Mouse (Mus musculus) CH12.LX (cell line): ENCODE data around the gene Ier3. TPM values are rescaled to one million over a fixed set of nuclear protein-coding genes. Genes with fewer than 3 reads are reported as not detected.

Experiments used
- DNase-seq: peaks from one replicate; pipeline ENCODE4 v3.0.0-alpha.2; 2013; ENCODE audit errors: extremely low read depth
- H3K27ac ChIP-seq: 2 replicates; pipeline ENCODE4 v1.5.1; 2012; ENCODE audit warnings: low read depth, mild to moderate bottlenecking, control low read depth, moderate library complexity; ENCODE audit not compliant: insufficient read depth
- H3K27me3 ChIP-seq: replicated peaks from 2 replicates; pipeline ENCODE3; 2012; ENCODE audit warnings: inconsistent platforms
- H3K36me3 ChIP-seq, 2 experiments: replicated peaks in 1 of 2; 2 replicates each; pipeline versions ENCODE3 to v1.6.1; 2012; ENCODE audit warnings: inconsistent platforms in 1 of 2, low read length in 1 of 2, mild to moderate bottlenecking in 1 of 2, mixed read lengths in 1 of 2, moderate library complexity in 1 of 2; ENCODE audit not compliant: control insufficient read depth in 1 of 2, insufficient read depth in 1 of 2
- H3K4me1 ChIP-seq, 2 experiments: 2 replicates each; pipeline ENCODE4 v1.6.1; 2012; ENCODE audit warnings: inconsistent platforms in 1 of 2, moderate library complexity in 1 of 2; ENCODE audit not compliant: insufficient read depth in 2 of 2, control insufficient read depth in 1 of 2
- H3K4me2 ChIP-seq: 2 replicates; pipeline ENCODE4 v1.6.1; 2012; ENCODE audit warnings: low read depth, mild to moderate bottlenecking, control low read depth; ENCODE audit not compliant: poor library complexity, insufficient read depth, severe bottlenecking
- H3K4me3 ChIP-seq, 3 experiments: fragments of 150-350 bp in 1 of 3; sonication (generic) in 1 of 3; replicated peaks in 1 of 3; 2 replicates each; pipeline versions ENCODE3 to v1.5.1; 2011 to 2012; ENCODE audit warnings: low read depth in 2 of 3, low read length in 2 of 3, mild to moderate bottlenecking in 2 of 3, moderate library complexity in 2 of 3, control low read depth in 1 of 3, improper control_type of control experiment in 1 of 3, inconsistent platforms in 1 of 3, mixed read lengths in 1 of 3; ENCODE audit not compliant: poor library complexity in 1 of 3
- H3K79me2 ChIP-seq: replicated peaks from 2 replicates; pipeline ENCODE4 v1.6.1; 2012; ENCODE audit warnings: mild to moderate bottlenecking, moderate library complexity; ENCODE audit not compliant: control insufficient read depth, poor library complexity, insufficient read depth, severe bottlenecking; ENCODE audit errors: extremely low read depth
- H3K9ac ChIP-seq: 2 replicates; pipeline ENCODE4 v1.6.1; 2012; ENCODE audit warnings: low read depth, mild to moderate bottlenecking, control low read depth, moderate library complexity; ENCODE audit not compliant: insufficient read depth
- H3K9me3 ChIP-seq: replicated peaks from 2 replicates; pipeline ENCODE3; 2012; ENCODE audit warnings: low read length, inconsistent platforms, mixed read lengths
- CHD1 ChIP-seq: IDR thresholded peaks from 2 replicates; pipeline ENCODE4 v1.6.1; 2012; ENCODE audit warnings: low read depth, low read length, improper control_type of control experiment, inconsistent platforms
- CTCF ChIP-seq, 2 experiments: IDR thresholded peaks in 1 of 2; conservative IDR thresholded peaks in 1 of 2; 2 replicates each; pipeline ENCODE4 v1.5.1; 2011 to 2012; ENCODE audit warnings: low read depth in 2 of 2, low read length in 2 of 2, improper control_type of control experiment in 1 of 2, inconsistent platforms in 1 of 2, mild to moderate bottlenecking in 1 of 2, moderate library complexity in 1 of 2
- E2F4 ChIP-seq: IDR thresholded peaks from 2 replicates; pipeline ENCODE4 v1.6.1; 2011; ENCODE audit warnings: low read depth, low read length, improper control_type of control experiment; ENCODE audit not compliant: insufficient replicate concordance
- EP300 ChIP-seq: IDR thresholded peaks from 2 replicates; pipeline ENCODE4 v1.6.1; 2011; ENCODE audit warnings: low read length, improper control_type of control experiment
- ETS1 ChIP-seq: conservative IDR thresholded peaks from 2 replicates; pipeline ENCODE4 v1.6.1; 2012; ENCODE audit warnings: low read depth, mild to moderate bottlenecking, inconsistent platforms, low read length, improper control_type of control experiment, moderate library complexity
- GABPA ChIP-seq: IDR thresholded peaks from 2 replicates; pipeline ENCODE4 v1.6.1; 2012; ENCODE audit warnings: low read depth, low read length, improper control_type of control experiment, inconsistent platforms; ENCODE audit not compliant: insufficient replicate concordance
- IRF4 ChIP-seq: IDR thresholded peaks from 2 replicates; pipeline ENCODE4 v1.6.1; 2014; ENCODE audit warnings: low read depth, mild to moderate bottlenecking, inconsistent platforms, low read length, improper control_type of control experiment
- JUN ChIP-seq: IDR thresholded peaks from 2 replicates; pipeline ENCODE4 v1.6.1; 2011; ENCODE audit warnings: low read depth, mild to moderate bottlenecking, low read length, improper control_type of control experiment, moderate library complexity; ENCODE audit not compliant: insufficient read depth
- KAT2A ChIP-seq: IDR thresholded peaks from 2 replicates; pipeline ENCODE4 v1.6.1; 2012; ENCODE audit warnings: low read length, improper control_type of control experiment, inconsistent platforms; ENCODE audit not compliant: insufficient replicate concordance
- MAFK ChIP-seq: IDR thresholded peaks from 2 replicates; pipeline ENCODE4 v1.6.1; 2011; ENCODE audit warnings: low read length, improper control_type of control experiment; ENCODE audit not compliant: insufficient replicate concordance
- MAX ChIP-seq: IDR thresholded peaks from 2 replicates; pipeline ENCODE4 v1.6.1; 2011; ENCODE audit warnings: low read length, improper control_type of control experiment
- MAZ ChIP-seq: IDR thresholded peaks from 2 replicates; pipeline ENCODE4 v1.6.1; 2012; ENCODE audit warnings: low read depth, mild to moderate bottlenecking, inconsistent platforms, low read length, improper control_type of control experiment, moderate library complexity
- MEF2A ChIP-seq: IDR thresholded peaks from 2 replicates; pipeline ENCODE4 v1.6.1; 2014; ENCODE audit warnings: low read depth, mild to moderate bottlenecking, inconsistent platforms, low read length, improper control_type of control experiment, borderline replicate concordance
- NELFE ChIP-seq: IDR thresholded peaks from 2 replicates; pipeline ENCODE4 v1.6.1; 2011; ENCODE audit warnings: low read depth, low read length, improper control_type of control experiment
- NRF1 ChIP-seq: IDR thresholded peaks from 2 replicates; pipeline ENCODE4 v1.6.1; 2014; ENCODE audit warnings: low read depth, mild to moderate bottlenecking, inconsistent platforms, low read length, improper control_type of control experiment, moderate library complexity
- PAX5 ChIP-seq: IDR thresholded peaks from 2 replicates; pipeline ENCODE4 v1.6.1; 2012; ENCODE audit warnings: low read length, inconsistent platforms, mixed read lengths
- RCOR1 ChIP-seq: conservative IDR thresholded peaks from 2 replicates; pipeline ENCODE4 v1.6.1; 2012; ENCODE audit warnings: low read depth, mild to moderate bottlenecking, inconsistent platforms, low read length, improper control_type of control experiment
- SMC3 ChIP-seq: IDR thresholded peaks from 2 replicates; pipeline ENCODE4 v1.6.1; 2011; ENCODE audit warnings: low read depth, low read length, improper control_type of control experiment
- TCF12 ChIP-seq: IDR thresholded peaks from 2 replicates; pipeline ENCODE4 v1.6.1; 2014; ENCODE audit warnings: low read depth, mild to moderate bottlenecking, inconsistent platforms, low read length, improper control_type of control experiment
- USF1 ChIP-seq: IDR thresholded peaks from 2 replicates; pipeline ENCODE4 v1.6.1; 2014; ENCODE audit warnings: low read depth, mild to moderate bottlenecking, inconsistent platforms, low read length, improper control_type of control experiment
- USF2 ChIP-seq: conservative IDR thresholded peaks from 2 replicates; pipeline ENCODE4 v1.6.1; 2011; ENCODE audit warnings: low read depth, low read length, improper control_type of control experiment
- ZC3H11A ChIP-seq: IDR thresholded peaks from 2 replicates; pipeline ENCODE4 v1.6.1; 2012; ENCODE audit warnings: low read depth, mild to moderate bottlenecking, inconsistent platforms, low read length, improper control_type of control experiment
- ZKSCAN1 ChIP-seq: IDR thresholded peaks from 2 replicates; pipeline ENCODE4 v1.6.1; 2012; ENCODE audit warnings: low read depth, inconsistent platforms, low read length, improper control_type of control experiment, borderline replicate concordance
- ZMIZ1 ChIP-seq: IDR thresholded peaks from 2 replicates; pipeline ENCODE4 v1.6.1; 2012; ENCODE audit warnings: low read depth, mild to moderate bottlenecking, inconsistent platforms, low read length, improper control_type of control experiment
- ZNF384 ChIP-seq: IDR thresholded peaks from 2 replicates; pipeline ENCODE4 v1.6.1; 2012; ENCODE audit warnings: low read depth, low read length, improper control_type of control experiment, inconsistent platforms
- dilution Hi-C: fragments of 300-500 bp; cut with MboI; formaldehyde crosslinking; loops from 2 replicates; pipeline ENCODE4 v1.14.3; 2020; ENCODE audit warnings: low sequenced_read_pairs; ENCODE audit not compliant: extremely low pct_unique_long_range_greater_than_20kb, extremely low pct_ligation_motif_present
- in situ Hi-C: fragments of 300-500 bp; cut with MboI; formaldehyde crosslinking; loops from 3 replicates; pipeline ENCODE4 v1.14.3; 2019; ENCODE audit warnings: low sequenced_read_pairs, low pct_ligation_motif_present, low pct_unique_long_range_greater_than_20kb, mixed read lengths
- polyA plus RNA-seq: library from polyadenylated mRNA; unstranded; fragments of >175 nt; gene quantifications from 2 replicates; pipeline ENCODE4 v1.2.1, GENCODE M21; 2012; ENCODE audit warnings: low read depth; ENCODE audit not compliant: insufficient read length
- total RNA-seq, 2 experiments: library from RNA; depleted of rRNA; stranded (reverse); fragments of 300-350 nt in 1 of 2; fragments of >200 nt in 1 of 2; gene quantifications; 2 replicates each; pipeline ENCODE4 v1.2.3; 2012 to 2014

Ier3 gene
- total and polyA plus RNA-seq, 3 experiments: 12.6 to 27.2 (median 15.0) TPM

GRCm38 (mm10) chr17:35815836-35816235 lies 5.6 kb upstream of the Ier3 start:
- no peak for TF ChIP-seq NRF1
- no peak for TF ChIP-seq CTCF (conservative IDR thresholded peaks at IDR 0.05 in 1 of 2, IDR thresholded peaks at IDR 0.05 in 1 of 2; ENCODE audit: low read depth in 2 of 2, low read length in 2 of 2)
- no peak for TF ChIP-seq EP300
- TF ChIP-seq USF2: no peak
- TF ChIP-seq ZC3H11A: no peak
- no peak for TF ChIP-seq ZKSCAN1
- no peak for TF ChIP-seq USF1
- TF ChIP-seq MAFK: no peak
- TF ChIP-seq CHD1: no peak
- no peak for TF ChIP-seq E2F4
- TF ChIP-seq TCF12: no peak
- TF ChIP-seq JUN: no peak
- TF ChIP-seq GABPA: no peak
- no peak for DNase-seq
- dilution Hi-C loops: no loop called here
- Histone ChIP-seq H3K4me2 (no peak overlapping the region), H3K79me2 (no peaks in the 10 kb centered on the region), H3K9ac (no peak overlapping the region), H3K4me1 (peaks cover 25 to 42% of the 10 kb centered on the region in 2 experiments), H3K4me3 (no peak overlapping the region), H3K27me3 (no peaks in the 10 kb centered on the region), H3K36me3 (no peaks in the 10 kb centered on the region), H3K9me3 (no peaks in the 10 kb centered on the region), H3K27ac (no peak overlapping the region)
- in situ Hi-C loops: no loop called here

GRCm38 (mm10) chr17:35816686-35817085 lies 4.8 kb upstream of the Ier3 start:
- Histone ChIP-seq H3K27ac (no peak overlapping the region), H3K27me3 (no peaks in the 10 kb centered on the region), H3K79me2 (0 out of 2 replicates have a peak, but pooled peaks cover 1% of the 10 kb centered on the region), H3K36me3 (no peaks in the 10 kb centered on the region), H3K9me3 (no peaks in the 10 kb centered on the region), H3K4me1 (peaks cover 25 to 48% of the 10 kb centered on the region in 2 experiments), H3K9ac (no peak overlapping the region), H3K4me2 (no peak overlapping the region), H3K4me3 (no peak overlapping the region)
- DNase-seq: no peak
- dilution Hi-C loops (no loop called here), in situ Hi-C loops (no loop called here)
- TF ChIP-seq JUN (no peak), SMC3 (no peak), ETS1 (no peak), MEF2A (no peak), MAZ (no peak), ZMIZ1 (no peak), CTCF (conservative IDR thresholded peaks at IDR 0.05 in 1 of 2, IDR thresholded peaks at IDR 0.05 in 1 of 2; ENCODE audit: low read depth in 2 of 2, low read length in 2 of 2) (no peak), CHD1 (no peak), PAX5 (no peak), MAX (no peak), IRF4 (no peak), RCOR1 (no peak), ZNF384 (no peak), USF2 (no peak), NELFE (no peak), EP300 (no peak), KAT2A (no peak), NRF1 (no peak), TCF12 (no peak)
